Mouse (Mus musculus) midbrain, embryonic 16.5 days (tissue): ENCODE measurements around the gene Stk24. TPM values are rescaled to one million over a fixed set of nuclear protein-coding genes. Genes with fewer than 3 reads are reported as not detected.
A peak's percentile ranks its signal among the peaks of the same experiment; 100 is the strongest.

Source experiments
- ATAC-seq: fragments of 200-750 bp; cut with Nextera tagmentation; 2 replicates; pipeline ENCODE4 v1.8.0; 2017; ENCODE audit warnings: moderate TSS enrichment
- H3K27ac ChIP-seq: fragments of 300-500 bp; sonication (generic); 2 replicates; pipeline ENCODE4 v1.5.1; 2014; ENCODE audit warnings: mild to moderate bottlenecking, low read length, mixed read lengths
- H3K27me3 ChIP-seq: fragments of 300-500 bp; sonication (generic); 2 replicates; pipeline ENCODE4 v1.6.1; 2014; ENCODE audit warnings: low read depth, low read length, mixed read lengths; ENCODE audit not compliant: control insufficient read depth, insufficient read depth
- H3K36me3 ChIP-seq: fragments of 300-500 bp; sonication (generic); 2 replicates; pipeline ENCODE4 v1.6.1; 2014; ENCODE audit warnings: mild to moderate bottlenecking, low read length, moderate library complexity, mixed read lengths; ENCODE audit not compliant: control insufficient read depth, insufficient read depth
- H3K4me1 ChIP-seq: fragments of 300-500 bp; sonication (generic); 2 replicates; pipeline ENCODE4 v1.6.1; 2014; ENCODE audit warnings: mild to moderate bottlenecking, low read length, mixed read lengths; ENCODE audit not compliant: control insufficient read depth, insufficient read depth
- H3K4me2 ChIP-seq: fragments of 300-500 bp; sonication (generic); 2 replicates; pipeline ENCODE4 v1.6.1; 2014; ENCODE audit warnings: mild to moderate bottlenecking, low read length, mixed read lengths
- H3K4me3 ChIP-seq: fragments of 300-500 bp; sonication (generic); 2 replicates; pipeline ENCODE4 v1.5.1; 2014; ENCODE audit warnings: low read depth, mild to moderate bottlenecking, low read length, moderate library complexity, mixed read lengths
- H3K9ac ChIP-seq: fragments of 300-500 bp; sonication (generic); 2 replicates; pipeline ENCODE4 v1.6.1; 2014; ENCODE audit warnings: low read depth, low read length, mixed read lengths
- H3K9me3 ChIP-seq: fragments of 300-500 bp; sonication (generic); replicated peaks from 2 replicates; pipeline ENCODE4 v1.6.1; 2014; ENCODE audit warnings: mild to moderate bottlenecking, low read length, mixed read lengths; ENCODE audit not compliant: control insufficient read depth, poor library complexity, severe bottlenecking
- WGBS: fragments of 180-500 bp; shearing (Covaris S2); extraction: QIAGEN DNeasy Blood & Tissue Kit; methylation state at CpG from one replicate; pipeline ENCODE4 v1.1.7; 2014; 5-methylcytosine and 5-hydroxymethylcytosine counted together
- polyA plus RNA-seq: library from polyadenylated mRNA; unstranded; fragments of >200 nt; fragmentation: Nextera tagmentation; extraction: Ambion mirVana; gene quantifications from 2 replicates; pipeline ENCODE4 v1.2.1, GENCODE M21; 2015

Stk24 gene
- 14.5 and 16.1 TPM in 2 replicates for polyA plus RNA-seq

- Histone ChIP-seq H3K4me2 (peak within 1 kb of the TSS; percentile 97), H3K4me3 (peak within 1 kb of the TSS; percentile 95), H3K36me3 (no peaks in the 10 kb centered on the region), H3K9me3 (no peaks in the 10 kb centered on the region), H3K9ac (peak within 1 kb of the TSS; percentile 91), H3K4me1 (peaks cover 16% of the 10 kb centered on the region), H3K27ac (peak within 1 kb of the TSS; percentile 82), H3K27me3 (no peaks in the 10 kb centered on the region)
- ATAC-seq, result peak; percentile 63
- 6% methylated on average over 11 of the region's 11 CpGs for WGBS
These were observed at the start of gene Stk24 for GRCm38 (mm10) chr14:121379827-121380145. Gene Stk24, minus strand, starts transcription at chr14:121380011.

- WGBS, result 89% methylated on average over 4 of the region's 4 CpGs
- no peaks in the 10 kb centered on the region for H3K9me3 ChIP-seq
- H3K4me3 ChIP-seq, result no peak overlapping the region
These were observed 48.3 kb upstream of the Stk24 start for GRCm38 (mm10) chr14:121428148-121428547.

GRCm38 (mm10) chr14:121426743-121427142, 46.9 kb upstream of the Stk24 start:
- no peak for ATAC-seq
- H3K36me3 ChIP-seq, result no peaks in the 10 kb centered on the region
- no peak overlapping the region for H3K4me3 ChIP-seq
- H3K27ac ChIP-seq, result no peak overlapping the region
- H3K27me3 ChIP-seq, result no peaks in the 10 kb centered on the region
- no peaks in the 10 kb centered on the region for H3K4me1 ChIP-seq
- no peaks in the 10 kb centered on the region for H3K9me3 ChIP-seq
- H3K4me2 ChIP-seq, result no peak overlapping the region
- no peak overlapping the region for H3K9ac ChIP-seq

More at GRCm38 (mm10) chr14:121428148-121428547, 48.3 kb upstream of the Stk24 start:
- H3K4me1 ChIP-seq, result no peaks in the 10 kb centered on the region
- no peak for ATAC-seq
- no peak overlapping the region for H3K4me2 ChIP-seq
- H3K36me3 ChIP-seq, result no peaks in the 10 kb centered on the region
- no peaks in the 10 kb centered on the region for H3K27me3 ChIP-seq
- H3K9ac ChIP-seq, result no peak overlapping the region
- H3K27ac ChIP-seq, result no peak overlapping the region

- Histone ChIP-seq H3K27ac (no peak overlapping the region), H3K9me3 (no peaks in the 10 kb centered on the region; the same call in 1 of the 2 replicates), H3K9ac (no peak overlapping the region), H3K36me3 (no peaks in the 10 kb centered on the region), H3K4me3 (no peak overlapping the region), H3K27me3 (no peaks in the 10 kb centered on the region), H3K4me2 (no peak overlapping the region), H3K4me1 (no peaks in the 10 kb centered on the region)
- ATAC-seq, result no peak
- WGBS, result 84% methylated on average over 7 of the region's 7 CpGs
These were observed 45.4 kb upstream of the Stk24 start for GRCm38 (mm10) chr14:121425004-121425793.

GRCm38 (mm10) chr14:121423341-121423751, 43.5 kb upstream of the Stk24 start:
- no peak overlapping the region for H3K27ac ChIP-seq
- H3K4me1 ChIP-seq, result no peaks in the 10 kb centered on the region
- no peak for ATAC-seq
- H3K9me3 ChIP-seq, result no peaks in the 10 kb centered on the region; the same call in 1 of the 2 replicates
- H3K9ac ChIP-seq, result no peak overlapping the region
- WGBS, result 71% methylated on average over 7 of the region's 7 CpGs
- H3K36me3 ChIP-seq, result no peaks in the 10 kb centered on the region
- no peak overlapping the region for H3K4me2 ChIP-seq
- H3K4me3 ChIP-seq, result no peak overlapping the region
- H3K27me3 ChIP-seq, result no peaks in the 10 kb centered on the region

- Histone ChIP-seq H3K9ac (no peak overlapping the region), H3K4me1 (no peaks in the 10 kb centered on the region), H3K27ac (no peak overlapping the region), H3K4me2 (no peak overlapping the region), H3K36me3 (no peaks in the 10 kb centered on the region), H3K27me3 (no peaks in the 10 kb centered on the region), H3K9me3 (no peaks in the 10 kb centered on the region; the same call in 1 of the 2 replicates), H3K4me3 (no peak overlapping the region)
- 87% methylated on average over 4 of the region's 4 CpGs for WGBS
- ATAC-seq, result no peak
These were observed 43.0 kb upstream of the Stk24 start for GRCm38 (mm10) chr14:121422664-121423340.

- no peaks in the 10 kb centered on the region for H3K36me3 ChIP-seq
- no peaks in the 10 kb centered on the region for H3K4me1 ChIP-seq
- no peak overlapping the region for H3K4me2 ChIP-seq
- H3K9ac ChIP-seq, result no peak overlapping the region
- ATAC-seq, result no peak
- no peak overlapping the region for H3K4me3 ChIP-seq
- H3K27ac ChIP-seq, result no peak overlapping the region
- 93% methylated on average over 4 of the region's 4 CpGs for WGBS
- no peaks in the 10 kb centered on the region for H3K27me3 ChIP-seq
- no peaks in the 10 kb centered on the region; the same call in 1 of the 2 replicates for H3K9me3 ChIP-seq
These were observed 42.2 kb upstream of the Stk24 start for GRCm38 (mm10) chr14:121422000-121422399.

- H3K36me3 ChIP-seq, result no peaks in the 10 kb centered on the region
- 88% methylated on average over 5 of the region's 5 CpGs for WGBS
- H3K27ac ChIP-seq, result no peak overlapping the region
These were observed 37.8 kb upstream of the Stk24 start for GRCm38 (mm10) chr14:121417594-121417993.

More at GRCm38 (mm10) chr14:121417594-121417993, 37.8 kb upstream of the Stk24 start:
- H3K9me3 ChIP-seq, result no peaks in the 10 kb centered on the region; the same call in 1 of the 2 replicates
- ATAC-seq, result no peak
- no peak overlapping the region for H3K4me2 ChIP-seq
- no peaks in the 10 kb centered on the region for H3K27me3 ChIP-seq
- H3K9ac ChIP-seq, result no peak overlapping the region
- no peak overlapping the region for H3K4me3 ChIP-seq
- H3K4me1 ChIP-seq, result no peaks in the 10 kb centered on the region
